Mouse (Mus musculus): ENCODE data around the gene Plxna2.

Plxna2 gene

DNA sequence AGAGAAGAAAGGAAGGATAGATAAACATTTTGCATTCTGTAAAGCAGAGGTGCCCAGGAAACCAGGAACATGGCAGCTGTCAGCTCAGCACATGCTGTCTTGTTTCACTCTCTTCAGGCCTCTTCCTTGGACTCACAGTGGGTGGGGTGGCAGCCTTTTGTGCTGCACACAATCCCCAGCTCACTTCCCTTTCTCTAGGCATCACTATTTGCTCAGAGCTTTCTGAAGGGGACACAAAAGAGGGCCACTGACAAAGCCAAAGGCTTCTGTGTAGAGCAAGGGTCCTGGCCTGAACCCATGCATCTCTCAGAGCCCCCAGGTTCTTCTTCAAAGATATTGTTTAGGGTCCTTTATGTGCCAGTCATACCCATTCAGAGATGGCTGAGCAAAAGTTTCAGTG, 45.0 kb downstream of the Plxna2 start:
- no peak for DNase-seq (ENCODE audit: low spot score)

DNA sequence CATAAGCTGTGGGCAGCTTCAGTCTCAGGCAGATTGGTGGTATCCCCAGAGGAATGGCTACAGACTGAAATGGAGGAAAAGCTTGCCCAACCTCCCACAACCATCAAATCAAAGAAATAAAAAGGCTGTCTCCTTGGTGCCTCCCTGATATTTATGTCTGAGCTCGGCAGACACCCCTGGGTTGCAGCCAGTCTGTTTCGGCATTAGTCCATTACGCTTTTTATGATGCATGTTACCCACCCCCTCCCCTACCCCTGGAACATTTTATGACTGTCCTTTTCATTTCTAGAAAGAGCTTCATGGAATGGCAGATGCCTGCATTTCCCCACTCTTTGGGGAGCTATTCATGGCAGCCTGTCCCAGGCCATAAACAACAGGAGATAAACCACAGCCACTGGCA, 47.7 kb downstream of the Plxna2 start:
- no peak for DNase-seq (ENCODE audit: low spot score)

DNA sequence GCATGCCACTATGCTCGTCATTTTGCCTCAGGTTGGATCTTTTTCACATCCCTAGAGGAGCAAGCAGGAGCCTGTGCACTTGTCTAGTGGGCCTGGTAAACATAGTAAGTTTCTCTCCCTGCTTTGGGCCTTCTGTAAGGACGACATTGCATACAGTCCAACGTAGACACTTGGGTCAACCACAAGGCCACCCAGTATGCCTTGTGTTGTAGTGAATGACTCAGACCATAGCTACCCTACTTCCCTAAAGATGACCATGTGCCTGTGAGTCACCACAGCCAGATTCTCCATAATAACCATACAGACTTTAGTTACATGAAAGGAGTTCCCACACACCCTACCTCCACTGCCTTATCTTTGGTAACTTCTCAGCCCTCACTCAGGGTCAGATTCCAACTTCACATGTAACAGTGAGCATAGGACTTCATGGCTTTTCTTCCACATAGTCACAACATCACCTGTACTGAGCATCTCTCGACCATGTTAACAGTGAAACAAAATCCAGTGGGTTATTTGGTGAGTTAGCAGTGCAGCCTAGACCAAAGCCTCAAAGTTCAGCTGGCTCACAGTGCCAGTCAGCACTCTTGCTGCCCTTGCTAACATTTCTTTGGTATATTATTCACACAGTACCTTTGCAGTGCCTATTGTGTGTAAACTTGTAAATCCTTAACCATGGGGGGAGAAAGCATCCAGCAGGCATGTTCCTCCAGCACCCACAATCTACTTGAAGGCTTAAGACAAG, 53.9 kb downstream of the Plxna2 start:
- no peak for DNase-seq (ENCODE audit: low spot score)

DNA sequence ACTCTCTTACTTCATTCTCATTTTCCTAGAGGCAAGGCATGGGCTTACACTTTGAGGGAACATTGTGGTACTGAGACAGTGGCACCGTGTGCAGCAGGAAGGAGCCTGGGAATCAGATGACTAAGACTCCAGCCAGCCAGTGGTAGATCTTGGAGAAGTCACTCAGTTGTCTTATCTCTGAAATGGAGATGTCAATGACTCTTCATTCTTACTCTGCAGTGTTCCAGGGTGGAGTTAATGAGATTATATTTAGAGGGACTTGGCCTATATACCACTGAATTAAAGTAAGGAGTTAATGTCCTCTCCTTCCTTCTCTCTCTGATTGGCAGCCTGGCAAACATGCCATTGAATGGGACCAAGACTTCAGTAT, 54.5 kb downstream of the Plxna2 start:
- no peak for DNase-seq (ENCODE audit: low spot score)

DNA sequence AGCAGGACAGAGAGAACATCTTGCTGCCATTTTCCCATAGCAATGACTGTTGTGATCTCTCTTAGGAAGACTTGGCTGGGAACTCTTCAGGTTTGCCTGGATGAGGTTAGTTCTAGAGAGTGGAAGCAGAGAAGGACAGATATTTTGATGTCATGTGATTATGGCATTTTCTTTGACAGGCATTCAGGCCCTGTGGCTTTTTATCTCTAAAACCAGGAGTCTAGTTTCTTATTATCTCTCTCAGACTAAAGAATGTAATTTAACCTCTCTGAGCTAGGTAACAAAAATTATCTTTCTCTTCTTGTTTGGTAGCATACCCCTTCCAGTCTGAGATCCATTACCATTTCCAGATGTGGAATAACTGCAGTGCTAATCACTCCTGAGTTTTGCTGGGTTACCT, 55.2 kb downstream of the Plxna2 start:
- no peak for DNase-seq (ENCODE audit: low spot score)

DNA sequence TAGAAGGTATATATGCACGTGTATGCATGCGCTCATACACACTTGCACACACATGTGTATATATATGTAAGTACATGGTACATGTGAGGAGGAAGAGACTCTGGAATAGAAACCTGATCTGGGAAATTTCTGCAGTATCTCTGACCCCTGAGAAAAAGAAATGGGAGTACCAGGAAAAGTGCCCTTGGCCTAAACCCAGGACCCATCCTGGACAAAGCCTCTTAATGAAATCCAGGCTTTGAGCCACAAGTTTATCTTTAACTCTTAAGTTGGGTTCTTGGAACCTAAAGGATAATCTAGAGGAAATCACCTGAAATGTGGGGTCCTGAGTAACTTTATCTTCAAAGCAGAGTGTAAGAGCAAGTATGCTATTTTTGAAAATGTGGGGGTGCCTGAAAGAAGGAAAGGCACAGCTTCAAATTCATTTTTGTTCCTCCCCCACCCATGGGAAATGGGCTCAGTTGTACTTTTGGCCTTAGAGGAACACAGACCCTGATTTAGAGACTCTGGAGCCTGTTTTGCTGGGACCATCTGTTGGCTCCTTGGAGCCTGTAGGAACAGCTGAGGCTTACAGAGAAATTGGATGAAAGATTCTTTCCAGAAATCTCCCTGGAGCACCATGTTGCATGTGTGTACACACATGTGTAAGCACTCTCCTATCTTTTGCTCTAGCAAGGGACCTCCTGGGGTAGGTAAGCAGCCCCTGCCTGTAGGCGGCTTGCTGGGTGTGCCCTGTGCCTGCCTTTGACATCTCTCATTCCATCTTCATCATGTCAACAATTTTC, 57.3 kb downstream of the Plxna2 start:
- no peak for DNase-seq (ENCODE audit: low spot score)

DNA sequence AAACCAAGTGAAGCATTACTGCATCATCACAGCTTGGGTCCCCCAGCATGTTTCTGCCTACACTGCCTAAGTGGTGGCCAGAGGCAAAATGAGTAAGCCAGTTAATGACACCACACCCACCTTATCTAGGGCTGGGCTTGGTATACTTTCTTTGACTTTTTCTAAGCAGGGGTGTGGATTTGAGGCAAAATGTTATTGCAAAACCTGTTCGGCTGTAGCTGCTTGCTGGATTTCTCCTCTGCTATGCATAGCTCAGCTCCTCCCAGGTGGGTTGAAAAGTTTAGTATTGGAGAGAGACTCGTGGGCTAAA, 57.8 kb downstream of the Plxna2 start:
- no peak for DNase-seq (ENCODE audit: low spot score)

DNA sequence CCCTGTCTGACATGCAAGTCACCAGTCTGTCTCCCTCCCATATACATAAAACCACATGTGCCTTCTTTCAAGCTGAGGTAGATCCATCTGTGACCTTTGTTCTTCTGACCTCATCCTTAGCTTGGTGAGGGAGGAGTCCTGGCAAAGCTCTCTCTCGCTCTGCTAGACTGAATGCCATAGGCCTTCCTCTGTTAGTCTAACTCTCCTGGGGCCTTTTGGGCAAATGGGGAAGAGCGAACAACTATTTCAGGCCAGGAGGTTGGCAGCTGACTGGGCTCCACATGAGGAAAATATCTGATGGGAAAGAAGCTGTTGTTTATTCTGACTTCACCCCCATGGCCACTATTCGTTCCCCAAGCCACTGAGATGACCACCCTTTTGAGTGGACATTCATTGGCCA, 59.9 kb downstream of the Plxna2 start:
- DNase-seq (ENCODE audit: low spot score): no peak

DNA sequence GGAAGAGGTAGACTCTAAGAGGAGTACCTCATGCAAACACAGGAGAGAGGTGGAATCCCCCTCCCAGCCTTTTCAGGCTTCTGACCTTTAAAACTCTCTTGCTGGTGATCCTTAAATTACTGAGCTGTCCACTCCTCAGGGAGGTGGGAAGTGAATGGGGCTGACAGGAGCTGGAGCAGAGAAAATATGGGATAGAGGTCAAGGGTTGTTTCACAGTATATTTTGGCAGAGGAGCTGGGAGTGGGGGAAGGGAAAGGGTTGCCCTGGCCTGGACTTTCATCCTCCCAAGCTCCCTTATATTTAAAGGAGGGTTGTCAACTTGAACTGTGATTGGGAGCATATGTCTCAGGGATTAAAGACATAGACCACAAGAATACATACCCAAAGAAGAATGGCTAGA, 61.1 kb downstream of the Plxna2 start:
- no peak for DNase-seq (ENCODE audit: low spot score)

DNA sequence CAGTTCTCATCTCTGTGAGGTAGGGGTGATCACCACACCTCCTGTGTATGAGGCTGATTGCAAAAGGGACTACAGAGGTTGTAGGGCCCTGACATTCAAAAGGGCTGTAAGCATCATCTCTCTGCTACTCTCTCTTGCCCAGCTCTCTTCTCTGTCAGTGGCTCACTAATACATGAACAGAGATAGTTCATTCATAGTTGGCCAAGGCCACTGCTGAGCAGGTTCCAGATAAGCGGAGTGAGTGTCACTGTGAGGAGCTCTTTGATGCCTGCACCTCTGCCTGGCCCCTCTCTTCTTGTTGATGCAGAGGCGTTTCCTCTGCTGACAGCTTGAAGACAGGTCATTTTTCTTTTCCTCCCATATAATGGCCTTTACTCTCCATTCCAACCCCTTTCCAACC, 62.1 kb downstream of the Plxna2 start:
- DNase-seq (ENCODE audit: low spot score): no peak

DNA sequence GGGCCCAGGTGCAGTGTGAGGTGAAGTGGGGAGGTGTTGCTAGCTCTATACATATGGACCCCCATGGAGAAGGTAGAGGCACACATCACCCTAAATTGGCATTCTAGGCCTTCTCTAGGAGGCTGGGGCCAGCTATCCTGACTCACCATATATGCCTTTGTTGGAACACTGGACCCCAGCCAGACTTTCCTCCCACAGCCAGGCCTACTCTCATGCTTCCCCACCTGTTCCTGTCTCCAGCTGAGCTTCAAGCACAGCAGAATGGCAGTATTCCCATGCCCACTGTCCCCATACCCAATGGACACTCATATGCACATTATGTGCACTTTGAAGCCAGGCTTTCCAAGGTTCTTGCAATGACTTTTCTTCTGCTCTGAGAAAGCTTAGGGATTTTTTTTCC, 64.0 kb downstream of the Plxna2 start:
- DNase-seq (ENCODE audit: low spot score): no peak

DNA sequence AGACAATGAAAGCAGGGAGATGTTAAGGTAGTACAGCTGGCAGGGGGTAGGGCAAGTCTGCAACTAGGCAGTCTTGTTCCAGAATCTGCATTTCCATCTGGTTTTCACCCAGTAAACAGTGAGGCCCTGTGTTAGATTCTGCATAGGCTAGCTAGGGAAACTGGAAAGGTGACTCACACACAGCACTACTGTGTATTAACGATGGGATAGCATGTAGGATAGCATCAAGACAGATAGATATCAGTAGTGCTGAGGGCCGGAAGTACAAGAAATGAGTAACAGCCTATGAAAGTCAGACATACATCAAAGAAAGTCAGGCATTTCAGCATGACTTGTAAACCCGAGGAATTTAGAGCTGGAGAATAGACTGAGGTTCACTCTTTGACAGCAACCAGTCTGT, 65.1 kb downstream of the Plxna2 start:
- no peak for DNase-seq (ENCODE audit: low spot score)

DNA sequence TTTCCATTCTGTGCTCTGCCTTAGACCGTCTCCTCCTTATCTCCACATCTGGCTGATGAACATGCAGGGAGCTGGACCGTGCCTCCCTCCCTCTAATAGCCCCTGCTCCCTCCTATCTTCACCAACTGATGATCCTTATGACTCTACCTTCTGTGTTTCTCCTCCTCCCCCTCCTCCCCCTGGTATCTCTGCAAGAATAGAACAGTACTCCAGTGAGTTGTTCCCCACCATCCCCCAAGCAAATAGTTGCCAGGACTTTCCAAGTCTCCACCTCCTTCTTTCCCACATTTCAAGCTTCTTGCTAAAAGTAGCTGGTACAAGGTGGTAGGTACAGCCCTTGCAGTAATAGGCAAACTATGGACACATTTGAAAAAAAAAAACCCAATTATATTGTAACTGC, 67.9 kb downstream of the Plxna2 start:
- DNase-seq (ENCODE audit: low spot score): no peak

DNA sequence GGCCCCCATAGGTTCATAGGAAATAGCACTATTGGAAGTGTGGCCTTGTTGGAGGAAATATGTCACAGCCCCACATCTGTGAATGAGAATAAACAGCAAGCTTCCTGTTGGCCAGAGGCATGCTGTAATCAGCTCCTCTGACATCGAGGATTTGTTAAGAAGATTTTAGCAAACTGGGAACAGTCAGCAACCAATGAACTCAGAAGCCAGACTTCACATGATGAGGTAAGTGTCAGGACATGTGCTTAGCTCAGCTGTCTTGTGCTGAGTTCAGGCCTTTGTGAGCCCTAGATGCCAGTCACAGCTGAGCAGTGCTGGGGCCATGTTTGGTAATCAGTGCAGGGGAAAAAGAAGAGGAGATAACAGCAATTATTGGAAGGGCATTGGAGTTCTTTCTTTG, 69.7 kb downstream of the Plxna2 start:
- no peak for DNase-seq (ENCODE audit: low spot score)

DNA sequence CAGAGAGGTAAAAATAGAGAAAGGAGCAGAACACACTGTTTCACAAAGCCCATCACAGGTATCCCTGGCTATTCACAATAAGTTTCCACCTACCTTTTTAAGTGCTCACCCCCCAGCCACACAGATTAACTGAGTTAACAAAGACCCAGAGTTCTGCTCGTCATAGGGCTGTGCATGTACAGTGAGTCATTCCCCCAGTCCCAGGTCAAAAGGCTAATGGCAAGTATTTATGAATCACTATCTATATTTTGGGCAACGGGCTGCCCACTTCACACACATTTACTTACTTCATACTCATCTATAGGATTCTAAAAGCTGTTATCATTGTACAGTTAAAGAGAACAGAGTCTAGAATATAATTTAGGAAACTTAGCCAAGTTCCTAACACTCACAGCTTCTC, 70.1 kb downstream of the Plxna2 start:
- DNase-seq (ENCODE audit: low spot score): no peak

DNA sequence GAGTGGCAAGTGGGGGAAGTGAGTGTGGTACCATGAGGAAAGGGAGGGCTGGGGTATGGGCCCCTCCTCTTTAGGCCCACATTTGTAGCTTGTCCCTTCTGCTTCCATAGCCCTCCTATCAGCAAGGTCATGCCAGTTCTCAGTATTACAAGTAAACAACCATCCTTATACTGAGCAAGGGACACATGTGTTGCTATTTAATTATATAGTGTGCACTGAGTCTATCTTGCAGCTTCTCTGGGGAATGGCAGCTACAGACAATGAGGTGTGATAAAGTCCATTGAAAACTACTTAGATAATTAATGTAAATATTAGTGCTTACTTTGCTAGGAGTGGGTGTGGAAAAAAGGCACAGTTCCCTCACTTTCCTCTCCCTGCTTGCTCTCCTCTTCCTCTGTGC, 75.0 kb downstream of the Plxna2 start:
- no peak for DNase-seq (ENCODE audit: low spot score)

DNA sequence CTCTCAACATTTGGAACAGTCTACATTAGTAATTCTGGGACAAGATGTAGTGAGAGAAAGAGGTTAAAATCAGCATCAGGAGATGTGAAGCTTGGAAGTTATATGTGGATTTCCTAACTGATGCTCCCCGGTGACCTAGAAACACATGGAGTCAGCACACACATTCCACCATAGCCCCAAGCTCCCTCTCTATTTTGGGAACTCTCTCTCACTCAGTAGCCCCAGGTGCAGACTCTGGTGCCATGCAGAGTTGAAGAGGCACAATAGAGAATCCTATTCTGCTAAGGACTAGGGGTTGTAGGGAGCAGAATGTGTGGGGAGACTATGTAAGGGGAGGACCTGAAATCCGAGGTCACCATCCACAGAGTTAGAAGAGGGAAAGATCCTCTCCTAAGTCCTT, 75.5 kb downstream of the Plxna2 start:
- DNase-seq (ENCODE audit: low spot score): no peak

DNA sequence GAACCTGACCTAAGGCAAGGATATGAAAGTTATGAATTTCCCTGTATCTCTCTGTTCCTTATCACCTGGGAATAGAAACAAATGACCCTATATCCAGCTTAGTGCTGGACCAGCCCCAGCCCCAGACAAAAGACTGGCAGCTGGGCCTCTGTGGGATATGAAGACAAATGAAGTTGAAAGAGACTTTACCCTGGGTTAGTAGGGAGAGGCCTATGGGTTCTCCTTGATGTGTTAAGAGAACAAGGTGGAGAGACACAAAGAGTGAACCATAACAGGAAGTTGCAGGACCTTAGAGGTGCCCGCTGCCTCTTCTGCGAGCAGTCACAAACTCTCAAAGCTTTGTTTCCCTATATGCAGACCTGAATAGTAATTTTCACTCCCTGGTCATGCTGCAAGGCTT, 76.8 kb downstream of the Plxna2 start:
- DNase-seq (ENCODE audit: low spot score): no peak

DNA sequence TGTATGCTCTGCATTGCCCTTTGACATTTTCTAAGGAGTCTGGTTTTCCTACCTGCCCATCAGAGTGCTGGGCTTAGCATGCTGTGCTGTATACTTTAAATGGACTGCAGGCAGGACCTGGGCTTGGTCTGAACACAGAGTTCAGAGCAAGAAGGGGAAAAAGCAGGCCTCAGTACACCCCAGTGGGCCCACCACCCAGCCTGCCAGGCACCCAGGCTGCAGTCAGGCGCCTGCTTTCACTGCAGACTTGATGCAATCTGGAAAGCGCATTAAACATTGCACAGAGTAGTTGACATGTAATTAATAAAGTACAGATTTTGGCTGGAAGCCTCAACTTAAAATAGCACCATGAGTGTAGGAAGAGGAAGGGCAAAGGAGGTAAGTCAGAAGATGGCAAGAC, 79.4 kb downstream of the Plxna2 start:
- no peak for DNase-seq (ENCODE audit: low spot score)

DNA sequence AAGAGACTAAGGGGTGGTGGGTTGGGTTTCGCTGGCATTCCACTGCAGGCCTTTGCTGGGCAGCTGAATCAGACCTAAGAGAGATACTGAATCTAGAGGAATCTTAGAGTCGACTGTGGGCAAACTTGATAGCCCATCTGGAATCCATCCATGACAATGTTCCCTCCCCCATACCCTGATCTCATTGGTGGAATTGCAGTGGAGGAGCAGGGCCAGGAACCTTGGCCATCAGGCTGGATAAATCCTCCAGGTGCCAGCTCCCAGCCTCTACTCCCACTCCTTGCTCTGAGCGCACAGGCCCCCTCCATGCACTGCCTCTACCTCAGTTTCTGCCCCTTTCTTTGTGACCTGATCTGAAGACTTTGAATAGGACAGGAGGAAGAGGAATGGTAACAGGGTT, 81.3 kb downstream of the Plxna2 start:
- no peak for DNase-seq (ENCODE audit: low spot score)

DNA sequence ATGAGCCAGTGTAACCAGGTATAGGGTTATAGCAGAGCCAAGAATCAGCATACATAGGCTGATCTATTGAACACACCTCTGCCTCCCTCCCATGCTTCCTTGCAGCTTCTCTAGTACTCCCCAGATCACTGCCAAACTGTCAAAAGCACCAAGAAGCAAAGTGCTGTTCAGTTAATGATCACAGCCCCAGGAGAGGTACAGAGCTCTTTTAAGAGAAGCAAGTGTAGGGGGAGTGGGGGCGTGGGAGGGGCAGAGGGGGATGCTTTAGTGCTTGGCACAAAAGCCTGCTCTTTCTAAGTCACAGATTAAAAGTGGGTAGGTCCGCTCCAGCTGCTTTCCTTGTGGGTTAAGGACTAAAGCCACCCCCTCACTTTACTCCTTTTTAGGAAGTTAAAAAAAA, 85.2 kb downstream of the Plxna2 start:
- DNase-seq (ENCODE audit: low spot score): no peak

DNA sequence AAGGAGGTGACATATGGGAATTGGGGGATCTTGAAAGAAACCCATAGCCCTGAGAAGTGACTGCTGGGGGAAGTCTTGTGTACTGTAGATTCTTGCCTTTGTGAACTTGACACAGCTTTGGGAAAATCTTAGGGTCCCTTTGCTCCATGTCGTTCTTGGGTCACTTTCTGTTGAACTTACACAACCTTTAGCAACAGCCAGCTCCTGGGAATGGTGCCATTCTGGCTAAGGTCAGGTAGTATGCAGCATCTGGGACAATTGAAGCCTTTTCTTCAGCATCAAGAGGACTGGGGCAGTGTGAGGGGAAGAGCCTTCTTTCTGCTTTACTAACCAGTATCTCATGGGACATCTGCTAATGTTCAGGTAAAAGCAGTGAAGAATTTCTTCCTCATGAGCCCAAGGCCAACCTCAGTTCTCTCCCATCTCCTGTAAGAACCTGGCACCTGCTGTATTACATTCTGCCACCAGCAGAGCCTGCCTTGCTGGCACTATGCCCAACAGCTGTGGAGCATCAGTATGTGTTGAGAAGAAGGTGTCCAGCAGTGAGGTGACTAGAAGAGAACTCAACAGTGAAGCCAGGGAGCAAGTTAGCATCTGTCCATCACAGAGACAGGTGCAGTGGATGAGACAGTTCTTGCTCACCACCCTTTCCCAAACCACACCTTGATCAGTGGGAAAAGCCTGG, 86.3 kb downstream of the Plxna2 start:
- DNase-seq (ENCODE audit: low spot score): peak; percentile 42

DNA sequence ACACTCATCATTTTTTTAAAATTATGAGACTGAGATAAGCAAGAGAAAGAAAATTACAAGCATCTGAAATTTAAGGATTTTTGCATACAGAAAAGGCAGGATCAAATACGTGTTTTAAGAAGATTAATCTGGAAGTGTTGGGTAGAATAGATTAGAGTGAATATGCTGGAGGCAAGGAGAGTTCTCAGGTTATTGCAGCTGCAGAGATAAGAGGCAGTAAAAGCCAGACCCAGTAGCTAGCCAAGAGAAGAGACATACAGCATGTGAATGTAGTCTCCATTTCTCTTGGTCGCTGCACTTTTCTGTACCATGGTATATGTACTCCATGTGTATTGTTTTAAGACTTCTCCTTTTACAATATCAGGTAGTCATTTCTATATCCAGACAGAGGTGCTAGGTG, 88.5 kb downstream of the Plxna2 start:
- DNase-seq (ENCODE audit: low spot score): no peak

DNA sequence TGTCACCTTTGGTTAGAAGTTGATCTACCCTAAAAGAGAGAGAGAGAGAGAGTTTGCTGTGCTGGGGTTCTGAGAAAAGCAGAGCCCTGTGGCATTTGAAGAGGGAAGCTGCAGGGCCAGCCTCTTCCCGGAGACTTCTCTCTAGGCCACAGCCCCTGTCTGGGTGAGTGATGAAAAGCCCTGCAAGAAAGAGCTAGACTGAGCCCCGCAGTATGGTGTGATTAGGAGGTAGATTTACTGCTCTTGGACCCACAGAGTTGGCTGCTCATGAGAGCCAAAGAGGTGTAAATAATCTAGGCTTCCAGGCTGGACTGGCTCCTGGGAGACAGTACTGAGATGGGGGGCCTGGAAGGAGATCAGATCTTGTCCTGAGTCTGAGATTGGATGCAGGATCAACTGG, 94.4 kb downstream of the Plxna2 start:
- no peak for DNase-seq (ENCODE audit: low spot score)

Measured in testis, postnatal 10 days (tissue).